Mouse (Mus musculus): ENCODE data around the gene Cdh13.

DNA sequence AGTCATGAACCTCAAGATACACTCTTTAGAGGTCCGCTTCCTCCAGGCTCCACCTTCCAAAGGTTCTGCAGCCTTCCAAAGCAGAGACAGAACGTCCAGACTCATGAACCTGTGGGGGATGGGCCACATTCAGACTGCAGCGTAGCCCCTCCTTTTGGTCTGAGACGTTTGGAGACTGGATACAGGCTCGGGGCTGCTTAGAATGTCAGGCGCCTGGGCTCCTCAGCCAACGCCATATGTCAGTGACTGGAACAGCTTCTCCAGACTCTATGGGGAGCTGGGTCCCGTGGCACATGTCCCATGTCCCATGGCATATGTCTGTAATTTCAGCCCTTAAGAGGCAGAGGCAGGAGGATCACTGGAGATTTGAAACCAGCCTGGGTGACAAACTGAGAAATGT, 989.4 kb downstream of the Cdh13 start:
- TF ChIP-seq CTCF (IDR thresholded peaks at IDR 0.05; ENCODE audit: control insufficient read depth, insufficient read depth, insufficient read length) (no peak), MAX (IDR thresholded peaks at IDR 0.05) (no peak), USF1 (IDR thresholded peaks at IDR 0.05; ENCODE audit: low read depth) (no peak), MYOG (IDR thresholded peaks at IDR 0.05; ENCODE audit: control insufficient read depth, extremely low read depth, insufficient read length) (no peak)
